Mouse (Mus musculus): ENCODE data around the gene Tanc1.

- TF ChIP-seq CTCF (IDR thresholded peaks at IDR 0.05; ENCODE audit: low read depth) (no peak), EP300 (IDR thresholded peaks at IDR 0.05; ENCODE audit: low read depth) (no peak)
Measured at GRCm38 (mm10) chr2:59838825-59839224, 227.0 kb downstream of the Tanc1 start.
